Mouse (Mus musculus) ES-Bruce4 (cell line): ENCODE results near the gene Phlpp2.

ENCODE experiments used
- CTCF ChIP-seq: IDR thresholded peaks from one replicate; pipeline ENCODE4 v1.8.1; 2011; ENCODE audit warnings: low read depth, low read length
- POLR2A ChIP-seq: IDR thresholded peaks from one replicate; pipeline ENCODE4 v1.8.1; 2011; ENCODE audit warnings: low read length; ENCODE audit not compliant: insufficient read depth

- TF ChIP-seq CTCF (no peak), POLR2A (no peak)
Observed at GRCm38 (mm10) chr8:109962896-109963295, 94.6 kb downstream of the Phlpp2 start.
